Mouse (Mus musculus): ENCODE data around the gene Tmem14c.

Tmem14c gene

DNA sequence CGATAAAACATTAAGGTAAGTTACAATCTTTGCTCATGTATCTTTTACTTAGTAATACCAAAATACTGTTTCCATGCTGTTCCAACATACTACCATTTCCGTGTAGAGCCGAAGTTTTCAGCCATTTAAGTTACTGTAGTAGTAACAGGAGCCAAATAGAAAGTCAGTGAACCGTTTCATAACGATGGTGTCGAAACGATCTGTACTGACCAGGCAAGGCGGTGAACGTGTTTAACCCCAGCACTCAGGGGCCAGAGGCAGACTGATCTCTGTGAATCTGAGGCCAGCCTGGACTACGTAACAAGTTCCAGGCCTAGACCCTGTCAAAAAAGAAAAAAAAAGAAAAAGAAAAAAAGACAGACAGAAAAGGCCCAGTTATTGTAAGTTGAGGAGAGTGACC lies 7.8 kb upstream of the Tmem14c start:
- no peak for DNase-seq (ENCODE audit: low spot score in 2 of 2)

GRCm38 (mm10) chr13:41008946-41009345 lies 7.1 kb upstream of the Tmem14c start:
- no peak for DNase-seq (ENCODE audit: low spot score in 2 of 2)

- DNase-seq (ENCODE audit: low spot score in 2 of 2) = no peak
Measured at GRCm38 (mm10) chr13:41016797-41017405, 809 bp downstream of the Tmem14c start.

DNA sequence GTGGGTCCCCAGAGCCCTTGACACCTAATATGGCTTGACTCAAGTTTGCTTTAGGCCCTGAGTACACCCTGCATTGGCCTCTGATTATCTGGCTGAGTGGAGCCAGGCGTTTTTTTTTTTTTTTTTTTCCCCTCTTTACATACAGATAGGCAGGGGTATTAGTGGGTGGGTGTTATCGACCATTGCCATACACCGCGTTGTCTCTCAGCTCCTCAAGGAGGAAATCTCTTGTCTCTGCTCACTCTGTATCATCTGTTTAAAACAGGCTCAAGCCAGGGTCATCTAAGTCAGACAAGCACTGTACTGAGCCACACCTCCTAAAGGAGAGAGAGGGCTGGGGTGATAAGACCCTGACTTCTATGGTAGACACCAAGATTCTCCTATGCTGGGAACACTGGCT lies 1.7 kb downstream of the Tmem14c start:
- DNase-seq (ENCODE audit: low spot score in 2 of 2) = no peak

- no peak for DNase-seq (ENCODE audit: low spot score in 2 of 2)
Measured at GRCm38 (mm10) chr13:41018236-41018635, 2.1 kb downstream of the Tmem14c start.

DNA sequence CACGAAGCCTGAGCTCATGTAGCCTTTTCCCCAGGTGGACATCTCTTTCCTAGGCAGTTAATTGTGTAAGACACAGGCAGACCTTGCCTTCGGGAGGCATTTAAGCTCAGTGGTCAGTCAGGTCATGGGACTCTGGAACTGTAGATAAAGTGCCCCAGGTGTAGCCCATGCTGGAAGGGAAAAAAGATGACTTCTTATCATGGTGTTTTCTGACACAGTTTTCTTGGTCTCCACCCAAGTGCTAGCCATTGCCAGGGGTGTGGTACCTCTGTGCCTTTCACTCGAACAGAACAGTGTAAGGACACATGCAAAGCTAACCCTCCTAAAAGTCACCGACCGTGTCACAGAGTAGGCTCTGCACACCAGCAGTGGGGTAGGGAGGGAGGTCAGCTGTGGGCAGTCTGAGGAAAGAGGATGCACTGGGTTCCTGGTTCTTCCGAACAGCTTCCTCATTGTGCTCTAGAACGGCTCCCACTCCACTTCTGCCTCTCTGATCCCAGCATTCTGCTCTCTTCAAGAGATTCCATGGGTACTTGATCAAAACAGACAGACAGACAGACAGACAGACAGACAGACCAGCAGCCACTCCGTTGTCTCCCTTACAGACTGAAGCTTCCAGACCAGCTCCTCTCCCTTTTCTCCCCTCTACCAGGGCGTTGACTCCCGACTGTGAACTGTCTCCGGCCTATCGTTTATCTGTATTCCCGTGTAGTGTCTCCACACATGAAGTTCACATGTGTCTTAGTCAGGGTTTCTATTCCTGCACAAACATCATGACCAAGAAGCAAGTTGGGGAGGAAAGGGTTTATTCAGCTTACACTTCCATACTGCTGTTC lies 2.9 kb downstream of the Tmem14c start:
- no peak for DNase-seq (ENCODE audit: low spot score in 2 of 2)

GRCm38 (mm10) chr13:41020494-41020893 lies 4.4 kb downstream of the Tmem14c start:
- no peak for DNase-seq (ENCODE audit: low spot score in 2 of 2)

DNA sequence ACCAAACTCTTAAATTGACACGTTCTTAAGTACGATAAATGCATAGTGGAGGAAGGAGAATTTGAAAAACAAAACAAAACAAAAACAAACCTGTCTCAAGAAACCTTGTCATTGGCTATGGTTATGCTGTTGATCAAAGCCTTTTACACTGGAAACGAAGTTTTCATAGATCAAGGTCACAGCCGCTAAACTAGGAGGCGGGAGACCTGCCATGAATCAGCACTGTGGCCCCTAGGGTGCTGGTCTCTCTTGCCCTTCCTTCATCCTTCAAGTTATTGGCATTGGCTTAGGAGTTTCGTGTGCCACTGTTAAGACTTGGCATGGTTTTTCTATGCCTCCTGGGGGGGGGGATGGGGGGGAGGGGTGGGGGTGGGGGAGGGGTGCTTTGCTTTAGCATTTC lies 5.5 kb downstream of the Tmem14c start:
- DNase-seq (ENCODE audit: low spot score in 2 of 2) = no peak

- DNase-seq (ENCODE audit: low spot score in 2 of 2) = no peak
Measured at GRCm38 (mm10) chr13:41022099-41022498, 6.0 kb downstream of the Tmem14c start.

GRCm38 (mm10) chr13:41030098-41030497 lies 14.0 kb downstream of the Tmem14c start:
- DNase-seq (ENCODE audit: low spot score in 2 of 2) = no peak

DNA sequence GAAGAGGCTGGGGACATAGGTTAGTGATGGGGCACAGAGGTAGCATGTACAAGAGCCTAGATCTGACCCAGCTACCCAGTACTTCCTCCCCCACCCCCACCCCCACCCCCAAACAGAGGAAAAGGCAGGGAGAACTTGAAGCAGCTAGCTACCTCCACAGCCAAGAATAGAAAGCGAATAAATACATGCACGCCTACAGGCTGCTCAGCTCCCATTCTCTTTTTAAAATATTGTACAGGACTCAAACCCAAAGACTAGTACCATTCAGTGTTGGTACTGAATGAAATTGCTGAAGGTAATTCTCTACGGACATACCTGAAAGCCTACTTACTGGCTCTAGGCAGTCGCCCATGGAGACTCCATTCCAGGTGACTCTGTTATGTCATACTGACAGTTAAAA lies 26.4 kb downstream of the Tmem14c start:
- no peak for DNase-seq (ENCODE audit: low spot score in 2 of 2)

- no peak for DNase-seq (ENCODE audit: low spot score in 2 of 2)
Measured at GRCm38 (mm10) chr13:41045901-41046300, 29.8 kb downstream of the Tmem14c start.

DNA sequence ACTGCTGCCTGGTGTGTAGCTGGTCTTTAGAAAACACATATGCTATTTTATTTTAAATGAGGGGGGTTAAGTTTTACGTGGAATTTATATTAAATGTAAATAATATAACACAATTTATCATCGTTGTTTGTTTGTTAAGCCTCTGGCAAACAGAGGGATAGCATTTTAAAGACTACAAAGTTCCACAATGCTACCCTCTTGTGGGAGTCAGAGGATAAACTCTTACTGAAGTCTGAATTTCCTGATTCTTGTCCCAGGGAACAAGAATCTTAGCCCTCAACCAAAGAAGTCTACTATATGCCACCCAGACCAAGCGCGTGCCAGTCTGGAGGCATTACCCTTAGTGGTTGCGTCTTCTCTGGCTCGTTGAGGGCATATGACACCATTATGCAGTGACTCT lies 31.2 kb downstream of the Tmem14c start:
- DNase-seq (ENCODE audit: low spot score in 2 of 2) = no peak

DNA sequence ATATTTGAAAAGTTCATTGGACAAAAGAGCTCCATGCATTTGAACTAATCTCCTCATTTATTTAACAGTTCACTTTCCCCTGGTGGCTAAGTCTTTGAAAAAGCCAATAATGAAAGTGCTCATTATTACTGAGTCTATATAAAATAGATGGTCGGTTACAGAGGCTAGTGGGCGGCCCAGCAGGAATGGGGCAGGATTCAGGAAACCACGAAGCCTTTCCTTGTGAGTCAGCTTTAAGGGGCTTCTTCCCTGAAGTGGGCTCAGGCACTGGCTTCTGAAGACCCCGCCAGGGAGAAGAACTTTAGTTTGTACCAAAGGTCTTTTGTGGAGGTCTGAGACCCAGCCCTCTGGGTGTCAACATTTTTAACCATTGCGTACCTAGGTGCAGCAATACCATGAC lies 35.9 kb downstream of the Tmem14c start:
- no peak for DNase-seq (ENCODE audit: low spot score in 2 of 2)

GRCm38 (mm10) chr13:41067618-41068017 lies 51.5 kb downstream of the Tmem14c start:
- DNase-seq (ENCODE audit: low spot score in 2 of 2) = no peak

GRCm38 (mm10) chr13:41071617-41072016 lies 55.5 kb downstream of the Tmem14c start:
- DNase-seq (ENCODE audit: low spot score in 2 of 2) = no peak

Data from heart, adult 9 months (tissue).